Mouse (Mus musculus): ENCODE measurements around the gene Dusp9. TPM values are rescaled to one million over a fixed set of nuclear protein-coding genes. Genes with fewer than 3 reads are reported as not detected.

Dusp9 gene
- polyA plus RNA-seq, 1 experiment = 2.9 TPM

DNA sequence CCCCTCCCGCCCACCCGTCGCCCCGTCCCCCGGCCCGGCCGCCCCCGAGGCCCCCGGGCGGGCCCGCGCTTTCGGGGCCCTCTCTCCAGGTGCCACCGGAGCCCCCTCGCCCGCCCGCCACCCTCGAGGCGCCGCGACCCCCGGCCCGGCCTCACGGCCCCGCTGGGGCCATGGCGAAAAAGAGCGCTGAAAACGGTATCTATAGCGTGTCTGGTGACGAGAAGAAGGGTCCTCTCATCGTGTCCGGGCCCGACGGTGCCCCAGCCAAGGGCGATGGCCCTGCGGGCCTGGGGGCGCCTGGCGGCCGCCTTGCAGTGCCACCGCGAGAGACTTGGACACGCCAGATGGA is 34.4 kb downstream of the Dusp9 start:
- H3K4me3 ChIP-seq = peak overlapping the region; percentile 44
- TF ChIP-seq MYOG (IDR thresholded peaks at IDR 0.05; ENCODE audit: control insufficient read depth in 1 of 3, insufficient read depth in 1 of 3, insufficient read length in 2 of 3, low read depth in 2 of 3) (no peak), E2F4 (IDR thresholded peaks at IDR 0.05; ENCODE audit: insufficient read depth) (no peak), REST (IDR thresholded peaks at IDR 0.05; ENCODE audit: insufficient read depth, insufficient read length) (no peak), USF1 (IDR thresholded peaks at IDR 0.05; ENCODE audit: low read depth) (no peak), POLR2AphosphoS2 (IDR thresholded peaks at IDR 0.05; ENCODE audit: insufficient read length, low read depth) (no peak), SRF (IDR thresholded peaks at IDR 0.05; ENCODE audit: control insufficient read depth, insufficient read length, low read depth) (no peak), CEBPB (IDR thresholded peaks at IDR 0.05; ENCODE audit: insufficient read depth, poor library complexity, severe bottlenecking) (no peak), TCF3 (IDR thresholded peaks at IDR 0.05; ENCODE audit: insufficient read length, low read depth) (no peak), MYOD1 (IDR thresholded peaks at IDR 0.05; ENCODE audit: control insufficient read depth in 1 of 3, insufficient read length in 2 of 3, low read depth in 2 of 3) (no peak), TCF12 (IDR thresholded peaks at IDR 0.05; ENCODE audit: insufficient read depth, poor library complexity, severe bottlenecking) (no peak), POLR2A (IDR thresholded peaks at IDR 0.05; ENCODE audit: insufficient read length, low read depth) (no peak), MAX (IDR thresholded peaks at IDR 0.05; ENCODE audit: low read depth) (no peak)
- peaks cover 7% of the 10 kb centered on the region for H3K79me2 ChIP-seq (ENCODE audit: control insufficient read depth, insufficient read depth)
- no peaks in the 10 kb centered on the region for H3K27me3 ChIP-seq (ENCODE audit: control insufficient read depth, insufficient read depth, insufficient read length)
- peak overlapping the region; percentile 85 for H3ac ChIP-seq (ENCODE audit: control insufficient read depth, insufficient read length)
- peak overlapping the region; percentile 75 for H3K4me2 ChIP-seq (ENCODE audit: low read depth)
- H3K36me3 ChIP-seq (ENCODE audit: control insufficient read depth, insufficient read depth) = no peaks in the 10 kb centered on the region

DNA sequence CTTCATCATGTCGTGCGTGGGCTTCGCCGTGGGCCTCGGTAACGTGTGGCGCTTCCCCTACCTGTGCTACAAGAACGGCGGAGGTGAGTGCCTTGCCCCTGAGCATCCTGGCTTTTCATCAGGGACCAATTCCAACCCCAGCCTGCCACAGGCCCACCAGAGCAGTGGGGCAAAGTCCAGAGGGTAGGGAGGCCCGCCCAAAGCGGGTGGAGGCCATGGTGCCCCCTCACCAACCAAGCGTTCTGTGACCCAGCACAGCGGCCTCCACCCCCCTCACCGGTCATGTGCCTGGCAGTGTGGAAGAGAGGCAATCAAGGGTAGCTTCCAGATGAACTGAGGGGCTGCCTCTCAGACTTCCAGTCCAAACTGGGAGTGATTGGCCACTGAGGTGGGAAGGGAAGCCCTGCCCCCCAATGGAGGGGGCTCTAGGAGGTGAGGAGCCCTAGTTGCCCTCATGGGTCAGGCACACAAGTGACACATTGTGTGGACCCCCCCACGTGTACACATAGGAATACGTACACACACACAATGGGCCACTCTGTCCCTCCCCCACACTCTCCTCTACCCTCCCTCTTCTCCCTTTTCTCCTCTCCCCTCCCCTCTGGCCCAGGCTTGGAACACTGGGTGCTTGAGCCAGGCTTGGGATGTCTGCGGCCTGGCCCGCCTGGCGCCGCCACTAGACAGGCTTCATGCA is 34.9 kb downstream of the Dusp9 start:
- peak overlapping the region; percentile 75 for H3K4me2 ChIP-seq (ENCODE audit: low read depth)
- no peaks in the 10 kb centered on the region for H3K27me3 ChIP-seq (ENCODE audit: control insufficient read depth, insufficient read depth, insufficient read length)
- H3K36me3 ChIP-seq (ENCODE audit: control insufficient read depth, insufficient read depth) = no peaks in the 10 kb centered on the region
- TF ChIP-seq MYOD1 (IDR thresholded peaks at IDR 0.05; ENCODE audit: control insufficient read depth in 1 of 3, insufficient read length in 2 of 3, low read depth in 2 of 3) = no peak
- no peak for TF ChIP-seq POLR2A (IDR thresholded peaks at IDR 0.05; ENCODE audit: insufficient read length, low read depth)
- no peak for TF ChIP-seq POLR2AphosphoS2 (IDR thresholded peaks at IDR 0.05; ENCODE audit: insufficient read length, low read depth)
- no peak for TF ChIP-seq CEBPB (IDR thresholded peaks at IDR 0.05; ENCODE audit: insufficient read depth, poor library complexity, severe bottlenecking)
- no peak for TF ChIP-seq USF1 (IDR thresholded peaks at IDR 0.05; ENCODE audit: low read depth)
- TF ChIP-seq TCF3 (IDR thresholded peaks at IDR 0.05; ENCODE audit: insufficient read length, low read depth) = no peak
- TF ChIP-seq MAX (IDR thresholded peaks at IDR 0.05; ENCODE audit: low read depth) = no peak
- TF ChIP-seq REST (IDR thresholded peaks at IDR 0.05; ENCODE audit: insufficient read depth, insufficient read length) = no peak
- no peak for TF ChIP-seq TCF12 (IDR thresholded peaks at IDR 0.05; ENCODE audit: insufficient read depth, poor library complexity, severe bottlenecking)
- TF ChIP-seq E2F4 (IDR thresholded peaks at IDR 0.05; ENCODE audit: insufficient read depth) = no peak
- TF ChIP-seq SRF (IDR thresholded peaks at IDR 0.05; ENCODE audit: control insufficient read depth, insufficient read length, low read depth) = no peak
- no peak for TF ChIP-seq MYOG (IDR thresholded peaks at IDR 0.05; ENCODE audit: control insufficient read depth in 1 of 3, insufficient read depth in 1 of 3, insufficient read length in 2 of 3, low read depth in 2 of 3)
- peaks cover 7% of the 10 kb centered on the region for H3K79me2 ChIP-seq (ENCODE audit: control insufficient read depth, insufficient read depth)
- peak overlapping the region; percentile 44 for H3K4me3 ChIP-seq
- H3ac ChIP-seq (ENCODE audit: control insufficient read depth, insufficient read length) = peak overlapping the region; percentile 85

DNA sequence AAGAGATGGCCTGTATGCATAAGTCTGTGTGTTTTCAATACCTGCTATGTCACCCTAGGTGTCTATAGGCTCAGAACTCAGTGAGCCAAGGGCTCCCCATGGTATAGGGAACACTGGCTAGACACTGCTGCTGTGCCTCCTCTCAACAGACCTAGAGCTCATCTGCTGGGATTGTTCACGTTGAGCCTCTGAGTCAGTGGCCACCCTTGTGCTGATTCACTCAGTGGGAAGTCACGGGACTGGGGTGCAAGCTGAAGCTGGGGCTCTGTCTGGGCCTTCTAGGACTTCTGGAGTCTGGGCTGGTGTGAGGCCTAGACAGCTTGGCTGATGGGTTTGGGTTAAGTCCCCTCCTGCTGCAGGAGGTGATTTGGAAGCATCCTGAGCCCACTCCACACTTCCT is 36.0 kb downstream of the Dusp9 start:
- no peaks in the 10 kb centered on the region for H3K36me3 ChIP-seq (ENCODE audit: control insufficient read depth, insufficient read depth)
- no peak overlapping the region for H3ac ChIP-seq (ENCODE audit: control insufficient read depth, insufficient read length)
- H3K4me3 ChIP-seq = peak overlapping the region; percentile 44
- no peaks in the 10 kb centered on the region for H3K27me3 ChIP-seq (ENCODE audit: control insufficient read depth, insufficient read depth, insufficient read length)
- peak; percentile 35 for TF ChIP-seq USF1 (IDR thresholded peaks at IDR 0.05; ENCODE audit: low read depth)
- TF ChIP-seq CEBPB (IDR thresholded peaks at IDR 0.05; ENCODE audit: insufficient read depth, poor library complexity, severe bottlenecking) = no peak
- peak overlapping the region; percentile 75 for H3K4me2 ChIP-seq (ENCODE audit: low read depth)
- H3K79me2 ChIP-seq (ENCODE audit: control insufficient read depth, insufficient read depth) = peaks cover 7% of the 10 kb centered on the region

DNA sequence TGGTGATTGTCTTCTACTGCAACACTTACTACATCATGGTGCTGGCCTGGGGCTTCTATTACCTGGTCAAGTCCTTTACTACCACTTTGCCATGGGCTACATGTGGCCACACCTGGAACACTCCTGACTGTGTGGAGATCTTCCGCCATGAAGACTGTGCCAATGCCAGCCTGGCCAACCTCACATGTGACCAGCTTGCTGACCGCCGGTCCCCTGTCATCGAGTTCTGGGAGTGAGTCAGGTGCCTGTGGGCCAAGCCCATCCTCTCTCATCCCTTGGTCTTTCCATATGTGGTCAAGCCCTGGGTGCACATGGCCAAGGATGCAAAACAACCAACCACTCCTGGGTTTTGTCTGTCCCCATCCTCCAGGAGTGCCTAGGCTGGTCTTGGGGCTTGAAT is 37.4 kb downstream of the Dusp9 start:
- Histone ChIP-seq H3K27me3 (ENCODE audit: control insufficient read depth, insufficient read depth, insufficient read length) (no peaks in the 10 kb centered on the region), H3K79me2 (ENCODE audit: control insufficient read depth, insufficient read depth) (peaks cover 7% of the 10 kb centered on the region), H3ac (ENCODE audit: control insufficient read depth, insufficient read length) (no peak overlapping the region), H3K4me2 (ENCODE audit: low read depth) (no peak overlapping the region), H3K4me3 (no peak overlapping the region), H3K36me3 (ENCODE audit: control insufficient read depth, insufficient read depth) (peaks cover 1% of the 10 kb centered on the region)
- TF ChIP-seq MAX (IDR thresholded peaks at IDR 0.05; ENCODE audit: low read depth) (no peak), REST (IDR thresholded peaks at IDR 0.05; ENCODE audit: insufficient read depth, insufficient read length) (no peak), TCF12 (IDR thresholded peaks at IDR 0.05; ENCODE audit: insufficient read depth, poor library complexity, severe bottlenecking) (no peak), USF1 (IDR thresholded peaks at IDR 0.05; ENCODE audit: low read depth) (no peak), POLR2AphosphoS2 (IDR thresholded peaks at IDR 0.05; ENCODE audit: insufficient read length, low read depth) (no peak)

DNA sequence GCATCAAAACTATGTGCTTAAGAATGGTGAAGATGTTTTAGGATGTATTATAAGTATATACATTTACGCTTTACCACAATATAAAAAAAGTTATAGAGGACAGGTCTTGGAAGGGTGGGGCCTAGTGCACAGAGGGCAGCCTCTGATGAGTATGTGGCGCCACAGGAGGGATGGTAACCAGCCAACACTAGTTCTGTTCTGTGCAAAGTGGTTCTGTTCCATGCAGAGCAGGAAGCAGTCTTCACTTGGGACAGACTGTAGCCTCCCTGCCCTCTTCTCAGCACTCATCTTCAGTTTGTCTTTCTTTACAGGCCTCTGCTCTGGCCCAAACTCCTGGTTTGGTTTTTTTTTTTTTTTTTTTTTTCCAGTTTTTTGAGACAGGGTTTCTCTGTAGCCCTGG is 44.9 kb downstream of the Dusp9 start:
- H3K4me3 ChIP-seq = no peak overlapping the region
- TF ChIP-seq TCF3 (IDR thresholded peaks at IDR 0.05; ENCODE audit: insufficient read length, low read depth) = no peak
- no peak for TF ChIP-seq POLR2A (IDR thresholded peaks at IDR 0.05; ENCODE audit: insufficient read length, low read depth)
- no peak for TF ChIP-seq E2F4 (IDR thresholded peaks at IDR 0.05; ENCODE audit: insufficient read depth)
- TF ChIP-seq SRF (IDR thresholded peaks at IDR 0.05; ENCODE audit: control insufficient read depth, insufficient read length, low read depth) = no peak
- no peak for TF ChIP-seq CEBPB (IDR thresholded peaks at IDR 0.05; ENCODE audit: insufficient read depth, poor library complexity, severe bottlenecking)
- no peaks in the 10 kb centered on the region for H3K79me2 ChIP-seq (ENCODE audit: control insufficient read depth, insufficient read depth)
- no peaks in the 10 kb centered on the region for H3K27me3 ChIP-seq (ENCODE audit: control insufficient read depth, insufficient read depth, insufficient read length)
- H3K36me3 ChIP-seq (ENCODE audit: control insufficient read depth, insufficient read depth) = peaks cover 13% of the 10 kb centered on the region
- H3K4me2 ChIP-seq (ENCODE audit: low read depth) = no peak overlapping the region
- no peak overlapping the region for H3ac ChIP-seq (ENCODE audit: control insufficient read depth, insufficient read length)
